Mouse (Mus musculus) bone marrow, adult 2 months (tissue): ENCODE measurements around the gene Tradd. TPM values are rescaled to one million over a fixed set of nuclear protein-coding genes. Genes with fewer than 3 reads are reported as not detected.

Experiments
- H3K27ac ChIP-seq: fragments of 200-500 bp; 2 replicates; pipeline ENCODE4 v1.5.1; 2012; ENCODE audit warnings: low read depth, mild to moderate bottlenecking, control low read depth, inconsistent platforms, low read length; ENCODE audit not compliant: control insufficient read depth, poor library complexity, insufficient read depth
- H3K4me1 ChIP-seq: fragments of 200-500 bp; 2 replicates; pipeline ENCODE4 v1.6.1; 2011; ENCODE audit warnings: low read length; ENCODE audit not compliant: control insufficient read depth, insufficient read depth
- H3K4me3 ChIP-seq: fragments of 200-500 bp; replicated peaks from 2 replicates; pipeline ENCODE3; 2011; ENCODE audit warnings: mild to moderate bottlenecking, low read depth, low read length, control low read depth; ENCODE audit not compliant: control insufficient read depth
- CTCF ChIP-seq: fragments of 200-500 bp; IDR thresholded peaks from 2 replicates; pipeline ENCODE4 v1.5.1; 2011; ENCODE audit warnings: low read length, control low read depth; ENCODE audit not compliant: control insufficient read depth, insufficient read depth
- POLR2A ChIP-seq: fragments of 200-500 bp; IDR thresholded peaks from 2 replicates; pipeline ENCODE4 v1.6.1; 2011; ENCODE audit warnings: low read depth, mild to moderate bottlenecking, control low read depth, low read length, borderline replicate concordance; ENCODE audit not compliant: control insufficient read depth
- WGBS: fragments of 180-500 bp; shearing (Covaris S2); methylation state at CpG from one replicate; pipeline ENCODE4 v1.1.7; 2018; 5-methylcytosine and 5-hydroxymethylcytosine counted together
- polyA plus RNA-seq: library from polyadenylated mRNA; stranded (reverse); fragments of >200 nt; gene quantifications from 2 replicates; pipeline ENCODE4 v1.2.4, GENCODE M21; 2011; ENCODE audit warnings: low replicate concordance; ENCODE audit not compliant: missing spikeins, insufficient read depth, insufficient read length

The Tradd gene
- polyA plus RNA-seq, 1 experiment: 11.3 TPM

- Histone ChIP-seq H3K4me1 (peaks cover 11% of the 10 kb centered on the region), H3K27ac (no peak overlapping the region; the same call in 1 of the 2 replicates), H3K4me3 (peak overlapping the region; percentile 54)
- TF ChIP-seq POLR2A: peak; percentile 48; the same call in 1 of the 2 replicates
- TF ChIP-seq CTCF: peak; percentile 95
- WGBS: 1% methylated on average over 30 of the region's 30 CpGs
Observed at GRCm38 (mm10) chr8:105259721-105260320, 4.6 kb downstream of the Tradd start.

DNA sequence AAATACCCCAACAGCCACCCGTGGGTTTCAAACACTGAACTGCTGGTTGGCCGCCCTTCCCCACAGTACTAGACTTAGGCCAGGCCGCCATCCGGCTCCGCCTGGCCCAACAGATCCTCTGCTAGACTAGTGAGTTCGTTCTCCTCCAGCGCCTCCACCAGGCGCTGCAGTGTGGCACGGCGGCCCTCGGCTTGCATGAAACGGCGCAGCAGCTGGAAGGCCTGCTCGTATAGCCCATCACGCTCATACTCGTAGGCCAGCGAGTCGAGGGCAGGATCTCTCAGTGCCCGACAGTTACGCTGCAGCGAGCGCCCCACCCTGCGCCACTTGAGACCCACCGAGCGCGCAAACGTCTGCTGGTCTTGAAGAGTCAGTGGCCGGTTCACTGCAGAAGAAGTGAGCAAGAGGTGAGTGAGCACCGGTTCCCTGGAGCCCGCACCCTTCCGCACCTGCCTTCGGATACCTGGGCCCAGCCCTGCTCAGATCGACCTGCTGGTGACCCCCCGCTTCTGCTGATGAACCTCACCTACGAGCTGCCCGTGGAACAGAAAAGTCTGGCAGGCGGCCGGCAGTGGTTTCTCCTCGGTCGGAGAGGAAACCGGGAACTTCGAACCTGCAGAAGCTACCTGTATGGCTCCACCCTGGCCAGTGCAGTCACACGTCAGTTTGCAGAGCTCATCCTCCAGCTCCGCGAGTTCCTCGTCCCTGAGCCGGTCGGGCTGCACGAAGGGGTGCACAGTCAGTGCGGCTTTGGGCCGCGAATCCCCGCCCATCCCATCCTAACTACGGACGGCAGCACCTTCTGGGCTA is 5.3 kb downstream of the Tradd start:
- WGBS: 51% methylated on average over 55 of the region's 55 CpGs
- H3K27ac ChIP-seq: no peak overlapping the region
- H3K4me1 ChIP-seq: peaks cover 11% of the 10 kb centered on the region
- peak overlapping the region; percentile 39 for H3K4me3 ChIP-seq
- TF ChIP-seq CTCF (no peak), POLR2A (no peak)

DNA sequence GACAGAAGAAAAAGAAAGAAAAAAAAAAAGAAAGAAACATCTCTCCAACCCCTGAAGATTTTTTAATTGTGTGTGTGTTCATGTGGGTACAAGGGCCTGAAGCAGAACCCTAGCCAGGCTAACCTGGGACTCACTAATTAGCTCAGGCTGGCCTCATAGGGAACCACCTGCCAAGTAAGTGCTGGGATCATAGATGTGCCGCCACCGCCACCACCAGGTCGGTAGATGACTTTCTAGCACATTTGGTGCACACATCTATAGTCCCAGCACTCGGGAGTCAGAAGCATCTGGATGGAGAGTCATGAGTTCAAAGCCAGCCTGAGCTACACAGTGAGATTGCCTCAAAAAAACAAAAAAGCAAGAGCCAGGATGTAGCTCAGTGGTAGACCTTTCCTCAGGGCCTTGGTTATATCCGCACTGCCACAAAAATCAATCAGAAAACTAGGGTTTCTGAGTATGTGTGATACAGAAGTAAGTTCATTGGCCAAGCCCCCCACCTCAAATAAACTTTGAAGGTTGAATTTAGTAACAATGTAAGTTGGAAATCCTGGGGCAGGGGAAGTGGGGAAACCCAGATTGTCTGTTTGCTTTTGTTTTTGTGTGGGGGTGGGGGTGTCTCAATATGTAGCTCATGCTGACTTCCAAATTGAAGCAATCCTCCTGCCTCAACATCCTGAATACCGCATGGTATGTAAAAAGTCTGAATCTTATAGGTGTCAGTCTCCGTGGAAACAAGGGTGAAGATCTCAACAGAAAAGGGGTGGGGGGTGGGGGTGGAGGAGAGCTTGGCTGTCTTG is 6.9 kb downstream of the Tradd start:
- 80% methylated on average over 7 of the region's 7 CpGs for WGBS
- peaks cover 11% of the 10 kb centered on the region for H3K4me1 ChIP-seq

GRCm38 (mm10) chr8:105254966-105255350 is 9.5 kb downstream of the Tradd start, which contains the start of gene B3gnt9:
TSS of gene B3gnt9 (minus strand) at chr8:105255153.
- H3K4me3 ChIP-seq: peak within 1 kb of the TSS; percentile 58
- 2% methylated on average over 14 of the region's 14 CpGs for WGBS
- TF ChIP-seq CTCF (no peak), POLR2A (no peak)
- H3K4me1 ChIP-seq: peaks cover 5% of the 10 kb centered on the region
- H3K27ac ChIP-seq: peak within 1 kb of the TSS; percentile 22; the same call in 1 of the 2 replicates

More for the DNA sequence above, 6.9 kb downstream of the Tradd start:
- TF ChIP-seq POLR2A (no peak), CTCF (no peak)
- no peak overlapping the region for H3K27ac ChIP-seq
- H3K4me3 ChIP-seq: no peak overlapping the region

DNA sequence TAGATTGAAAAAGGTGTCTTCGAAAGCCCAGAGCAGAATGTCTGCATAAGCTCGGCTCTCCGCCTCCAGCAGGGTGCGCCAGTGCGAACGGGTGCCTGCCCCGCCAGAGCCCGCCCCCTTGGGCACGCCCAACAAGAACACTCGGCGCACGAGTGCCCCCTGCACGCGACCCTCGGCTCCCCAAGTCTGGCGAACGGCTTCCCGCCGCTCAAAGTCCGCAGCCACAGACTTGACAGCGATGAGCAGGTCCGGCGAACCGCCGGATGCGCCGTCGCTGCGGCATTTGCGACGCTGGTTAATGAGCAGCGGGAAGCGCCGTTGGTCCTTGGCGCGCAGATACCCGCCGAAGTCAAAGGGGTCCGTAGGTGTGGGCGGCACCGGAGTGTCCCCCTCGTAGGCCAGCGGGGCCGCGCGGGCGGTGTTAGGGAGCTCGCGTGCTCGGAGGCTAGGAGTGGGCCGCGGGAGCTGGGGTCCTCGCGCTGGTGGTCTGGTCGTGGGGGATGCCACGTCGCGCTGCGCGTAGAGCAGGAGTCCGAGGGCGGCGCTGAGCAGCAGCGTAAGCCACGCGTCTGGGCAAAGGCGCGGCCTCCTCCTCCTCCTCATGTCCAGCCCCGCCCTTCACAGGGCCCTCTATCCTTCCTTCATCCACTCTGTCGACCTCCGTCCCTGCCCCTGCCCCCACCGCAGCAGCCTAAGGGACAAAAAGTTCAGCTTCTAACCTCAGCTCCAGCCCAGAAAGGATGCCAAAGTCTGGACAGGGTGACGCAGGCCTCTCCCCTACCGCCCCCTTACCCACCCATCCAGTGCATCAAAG is 10.1 kb downstream of the Tradd start:
- peak overlapping the region; percentile 58 for H3K4me3 ChIP-seq
- under 1% methylated on average over 74 of the region's 74 CpGs for WGBS
- TF ChIP-seq POLR2A: no peak; the same call in 1 of the 2 replicates
- TF ChIP-seq CTCF: peak; percentile 83
- peak overlapping the region; percentile 22; the same call in 1 of the 2 replicates for H3K27ac ChIP-seq
- peaks cover under 1% of the 10 kb centered on the region for H3K4me1 ChIP-seq

GRCm38 (mm10) chr8:105253766-105254151 is 10.7 kb downstream of the Tradd start:
- TF ChIP-seq CTCF: no peak
- TF ChIP-seq POLR2A: no peak
- 62% methylated on average over 20 of the region's 20 CpGs for WGBS
- Histone ChIP-seq H3K4me1 (no peaks in the 10 kb centered on the region), H3K4me3 (peak overlapping the region; percentile 58), H3K27ac (no peak overlapping the region; the same call in 1 of the 2 replicates)

DNA sequence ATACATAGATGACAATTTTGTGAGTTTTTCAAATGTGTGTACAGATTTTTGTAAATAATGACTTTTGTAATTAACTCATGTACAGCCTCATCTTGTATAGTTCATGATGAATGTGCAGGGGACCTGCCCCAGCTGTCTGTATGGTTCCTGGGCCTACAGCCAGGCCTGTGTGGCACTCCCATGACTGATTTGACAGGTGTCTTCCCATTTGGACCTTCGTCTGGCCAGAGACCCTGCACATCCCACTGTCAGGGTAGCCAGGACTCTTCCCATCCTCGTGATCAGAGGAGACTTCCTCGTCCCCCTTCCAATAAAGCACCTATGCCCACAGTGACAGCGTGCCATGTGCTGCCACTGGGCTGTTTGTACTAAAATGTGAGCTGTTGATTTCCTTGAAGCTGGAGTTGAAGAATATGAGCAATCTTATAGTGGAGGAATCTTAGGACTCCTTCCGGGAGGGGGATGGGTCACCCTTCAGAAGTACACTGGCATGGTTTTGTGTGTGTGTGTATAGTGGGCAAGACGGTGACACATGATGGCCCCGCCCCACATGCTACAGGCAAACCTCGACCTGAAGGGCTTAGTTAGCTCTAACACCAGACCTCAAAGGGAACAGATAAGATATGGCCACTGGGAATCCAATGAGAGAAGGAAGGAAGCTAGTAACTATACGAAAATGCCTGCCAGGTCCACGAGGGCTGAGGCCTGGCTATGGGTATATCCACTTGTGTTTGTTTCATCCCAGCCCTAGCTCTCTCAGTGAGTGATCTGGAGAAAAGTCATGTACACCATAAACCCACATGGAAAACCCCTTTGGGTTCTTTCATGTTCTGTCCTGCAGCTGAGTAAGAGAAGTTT is 11.5 kb downstream of the Tradd start:
- 68% methylated on average over 10 of the region's 10 CpGs for WGBS
- H3K4me1 ChIP-seq: no peaks in the 10 kb centered on the region
- H3K27ac ChIP-seq: no peak overlapping the region
- no peak overlapping the region for H3K4me3 ChIP-seq
- TF ChIP-seq CTCF (no peak), POLR2A (no peak)
